Mouse (Mus musculus) layer of hippocampus, adult 9-11 months (tissue): ENCODE measurements at regions not wholly inside any gene's neighbourhood (a gene's known extent, or its start where the extent isn't known, plus 50 kb on each side); places are given as distances from the start of the nearest gene placed in this dataset.
"Not testable (repeated sequence)": the region's sequence is repeated elsewhere in the genome, so short reads cannot be mapped to it uniquely, and the experiment has no call there.

ENCODE experiments used
- DNase-seq: peaks from one replicate; pipeline ENCODE4 v3.0.0; 2022

- no peak for DNase-seq
Measured at GRCm38 (mm10) chr15:19458485-19458884, 639.7 kb downstream of the Cdh10 start.

- DNase-seq = no peak
Measured at GRCm38 (mm10) chr15:19473521-19473920, 654.8 kb downstream of the Cdh10 start.

GRCm38 (mm10) chr15:19493556-19493955 lies 674.8 kb downstream of the Cdh10 start:
- DNase-seq = not testable (repeated sequence)

GRCm38 (mm10) chr15:19519377-19519776 lies 700.6 kb downstream of the Cdh10 start:
- no peak for DNase-seq

- DNase-seq = no peak
Measured at GRCm38 (mm10) chr15:19540676-19541075, 721.9 kb downstream of the Cdh10 start.

- no peak for DNase-seq
Measured at GRCm38 (mm10) chr15:19549757-19550156, 731.0 kb downstream of the Cdh10 start.

- DNase-seq = no peak
Measured at GRCm38 (mm10) chr15:19584769-19585168, 766.0 kb downstream of the Cdh10 start.

- DNase-seq = no peak
Measured at GRCm38 (mm10) chr15:19585281-19585680, 766.5 kb downstream of the Cdh10 start.

- peak; percentile 72 for DNase-seq
Measured at GRCm38 (mm10) chr15:19593746-19594145, 775.0 kb downstream of the Cdh10 start.

GRCm38 (mm10) chr15:19622367-19622766 lies 803.6 kb downstream of the Cdh10 start:
- not testable (repeated sequence) for DNase-seq

GRCm38 (mm10) chr15:19667380-19667779 lies 781.7 kb upstream of the Cdh12 start:
- DNase-seq = peak; percentile 5

GRCm38 (mm10) chr15:19675545-19675944 lies 773.5 kb upstream of the Cdh12 start:
- DNase-seq = no peak

GRCm38 (mm10) chr15:19687239-19687638 lies 761.8 kb upstream of the Cdh12 start:
- peak; percentile 5 for DNase-seq

GRCm38 (mm10) chr15:19711764-19712163 lies 737.3 kb upstream of the Cdh12 start:
- no peak for DNase-seq
